Comparison of ENCODE assay signal across 26 mouse cellular contexts in the genomic region with DNA sequence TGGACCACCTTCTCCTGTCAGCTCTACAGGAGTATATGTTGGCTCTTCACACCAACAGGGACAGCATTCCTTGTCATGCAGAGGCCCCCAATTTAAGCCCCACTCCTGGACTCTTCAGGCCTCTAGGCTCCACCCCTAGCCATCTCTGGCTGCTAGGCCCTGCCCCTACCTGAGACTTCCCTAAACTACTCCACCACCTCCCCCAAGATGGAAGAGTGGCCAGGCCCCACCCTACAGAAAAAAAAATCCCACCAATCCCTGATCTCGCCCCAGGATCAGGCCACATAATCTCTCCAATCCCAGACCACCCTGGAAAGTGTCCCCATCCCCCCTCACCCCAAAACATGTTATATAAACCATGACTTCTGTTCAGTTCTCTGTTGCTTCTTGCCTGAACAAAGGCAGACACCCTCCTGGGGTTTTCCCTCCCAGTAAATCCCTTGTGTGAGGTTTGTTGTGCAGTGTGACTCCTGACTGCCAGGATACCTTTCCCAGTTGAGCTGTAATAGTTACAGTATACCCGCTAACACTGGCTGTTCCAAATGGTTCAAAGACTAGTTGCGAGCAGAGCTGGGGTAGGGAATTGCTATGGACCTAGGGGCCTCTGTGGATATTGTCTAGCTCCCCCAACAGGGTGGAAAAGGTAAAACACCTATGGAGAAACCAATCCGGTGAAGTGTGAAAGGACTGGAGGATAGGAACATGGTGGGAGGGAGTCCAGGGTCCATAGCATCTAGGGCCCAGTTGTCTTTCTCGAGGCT. TPM values are rescaled to one million over a fixed set of nuclear protein-coding genes. Genes with fewer than 3 reads are reported as not detected.
DNase-seq lines count a peak whose midpoint lies in the region; ATAC-seq and TF ChIP-seq lines count a peak whose summit lies in the region.
"Had no signal": no experiment of that assay in that cellular context is flagged by ENCODE, and none has a peak within 500 bp of the region (broad histone marks: within the 10 kb centered on the region; RNA-seq: fewer than 3 reads in every experiment).

No protein-coding gene starts in this region.

- H3K27ac ChIP-seq in intestine, postnatal 0 days (ENCODE audit: low read depth, low read length) = no peak overlapping the region
- no peak overlapping the region for H3K27ac ChIP-seq in intestine, embryonic 15.5 days
- H3K27ac ChIP-seq in embryonic facial prominence, embryonic 15.5 days (replicated peaks) = no peak overlapping the region
- H3K27ac ChIP-seq in stomach, postnatal 0 days (replicated peaks) = no peak overlapping the region
- H3K27ac ChIP-seq: forebrain, embryonic 12.5 days; neural tube, embryonic 13.5 days had no signal

- H3K4me2 ChIP-seq in intestine, postnatal 0 days (replicated peaks; ENCODE audit: low read depth) = no peak overlapping the region
- no peak overlapping the region for H3K4me2 ChIP-seq in intestine, embryonic 15.5 days (replicated peaks)
- no peak overlapping the region for H3K4me2 ChIP-seq in embryonic facial prominence, embryonic 15.5 days (replicated peaks)
- no peak overlapping the region for H3K4me2 ChIP-seq in stomach, postnatal 0 days (replicated peaks; ENCODE audit: low read depth)
- H3K4me2 ChIP-seq: forebrain, embryonic 12.5 days; neural tube, embryonic 13.5 days had no signal

- no peak for TF ChIP-seq EP300 in stomach, postnatal 0 days (optimal IDR thresholded peaks at IDR 0.05)

- H3K9me3 ChIP-seq in intestine, postnatal 0 days (ENCODE audit: control insufficient read depth) = no peaks in the 10 kb centered on the region
- no peaks in the 10 kb centered on the region for H3K9me3 ChIP-seq in intestine, embryonic 15.5 days
- no peaks in the 10 kb centered on the region for H3K9me3 ChIP-seq in embryonic facial prominence, embryonic 15.5 days (replicated peaks)
- H3K9me3 ChIP-seq in stomach, postnatal 0 days (ENCODE audit: control insufficient read depth, low read length) = no peaks in the 10 kb centered on the region
- H3K9me3 ChIP-seq: forebrain, embryonic 12.5 days; megakaryocyte, embryonic 14.5 days; neural tube, embryonic 13.5 days had no signal

- H3K27me3 ChIP-seq in intestine, postnatal 0 days (replicated peaks; ENCODE audit: control insufficient read depth, insufficient read depth, low read length) = no peaks in the 10 kb centered on the region
- no peaks in the 10 kb centered on the region for H3K27me3 ChIP-seq in intestine, embryonic 15.5 days (replicated peaks)
- H3K27me3 ChIP-seq in embryonic facial prominence, embryonic 15.5 days = no peaks in the 10 kb centered on the region
- H3K27me3 ChIP-seq in stomach, postnatal 0 days (ENCODE audit: control insufficient read depth, insufficient read depth, low read length) = no peaks in the 10 kb centered on the region
- H3K27me3 ChIP-seq: megakaryocyte, embryonic 14.5 days had no signal

- 95% methylated on average over 5 of the region's 5 CpGs for WGBS in intestine, postnatal 0 days
- 89% methylated on average over 5 of the region's 5 CpGs for WGBS in intestine, embryonic 15.5 days
- 81% methylated on average over 5 of the region's 5 CpGs for WGBS in embryonic facial prominence, embryonic 15.5 days
- 83% methylated on average over 5 of the region's 5 CpGs for WGBS in stomach, postnatal 0 days

- H3K9ac ChIP-seq in intestine, postnatal 0 days (ENCODE audit: low read depth, low read length) = no peak overlapping the region
- no peak overlapping the region for H3K9ac ChIP-seq in intestine, embryonic 15.5 days
- no peak overlapping the region for H3K9ac ChIP-seq in embryonic facial prominence, embryonic 15.5 days
- H3K9ac ChIP-seq in stomach, postnatal 0 days (ENCODE audit: low read length) = no peak overlapping the region
- H3K9ac ChIP-seq: forebrain, embryonic 12.5 days; neural tube, embryonic 13.5 days had no signal

- H3K4me1 ChIP-seq in intestine, postnatal 0 days (replicated peaks; ENCODE audit: control insufficient read depth, insufficient read depth, low read length) = no peaks in the 10 kb centered on the region
- no peaks in the 10 kb centered on the region for H3K4me1 ChIP-seq in intestine, embryonic 15.5 days (replicated peaks)
- H3K4me1 ChIP-seq in embryonic facial prominence, embryonic 15.5 days = no peaks in the 10 kb centered on the region
- no peaks in the 10 kb centered on the region for H3K4me1 ChIP-seq in stomach, postnatal 0 days (replicated peaks; ENCODE audit: control insufficient read depth, insufficient read depth)
- H3K4me1 ChIP-seq: forebrain, embryonic 12.5 days; neural tube, embryonic 13.5 days had no signal

- intact Hi-C loops in gastrocnemius, postnatal 14 days (cut with DNase I; ENCODE audit: low total_unique reads) = no loop called here
- intact Hi-C loops in heart, postnatal 10 days (cut with DNase I) = no loop called here

- H3K36me3 ChIP-seq in intestine, postnatal 0 days (ENCODE audit: control insufficient read depth, insufficient read depth) = no peaks in the 10 kb centered on the region
- no peaks in the 10 kb centered on the region for H3K36me3 ChIP-seq in intestine, embryonic 15.5 days
- H3K36me3 ChIP-seq in embryonic facial prominence, embryonic 15.5 days = no peaks in the 10 kb centered on the region
- H3K36me3 ChIP-seq in stomach, postnatal 0 days (ENCODE audit: control insufficient read depth, insufficient read depth, low read length) = no peaks in the 10 kb centered on the region
- H3K36me3 ChIP-seq: forebrain, embryonic 12.5 days; neural tube, embryonic 13.5 days had no signal

- DNase-seq in retina, postnatal 1 day = peak; percentile 3
- no peak for DNase-seq in retina, embryonic 14.5 days (ENCODE audit: low spot score)
- no peak for DNase-seq in stomach, postnatal 0 days (ENCODE audit: low spot score)
- DNase-seq in gastrocnemius, postnatal 14 days = no peak
- DNase-seq in heart, postnatal 10 days = no peak
- DNase-seq: adrenal gland, postnatal 36 days; cerebellum, adult 9-10 months; heart, adult 18-20 months; heart, postnatal 4 days; kidney, postnatal 25 days; liver; lung, adult 2 months; lung, postnatal 14 days; thymus, adult 2 months; thymus, postnatal 4 days had no signal

- ATAC-seq in intestine, postnatal 0 days = no peak
- ATAC-seq in intestine, embryonic 15.5 days = no peak
- peak; percentile 67; the same call in 1 of the 2 replicates for ATAC-seq in embryonic facial prominence, embryonic 15.5 days (ENCODE audit: insufficient number of reproducible peaks, low FRiP score, low TSS enrichment, low read depth)
- no peak for ATAC-seq in stomach, postnatal 0 days (ENCODE audit: low FRiP score, low TSS enrichment)
- ATAC-seq: hindbrain, embryonic 16.5 days; intestine, embryonic 16.5 days; midbrain, embryonic 16.5 days had no signal

- TF ChIP-seq CTCF in intestine, postnatal 0 days (IDR thresholded peaks at IDR 0.05; ENCODE audit: low read depth) = peak; percentile 37; the same call in 1 of the 2 replicates
- TF ChIP-seq CTCF in stomach, postnatal 0 days (IDR thresholded peaks at IDR 0.05; ENCODE audit: low read depth) = 0 out of 2 replicates have a peak, but pooled peaks have one; percentile 9

- no peak overlapping the region for H3K4me3 ChIP-seq in intestine, postnatal 0 days (ENCODE audit: low read depth, low read length)
- H3K4me3 ChIP-seq in intestine, embryonic 15.5 days (replicated peaks) = no peak overlapping the region
- no peak overlapping the region for H3K4me3 ChIP-seq in embryonic facial prominence, embryonic 15.5 days (replicated peaks)
- H3K4me3 ChIP-seq in stomach, postnatal 0 days (ENCODE audit: low read depth, low read length) = no peak overlapping the region
- H3K4me3 ChIP-seq: erythroblast, embryonic 14.5 days; forebrain, embryonic 12.5 days; megakaryocyte, embryonic 14.5 days; myocyte; neural tube, embryonic 13.5 days had no signal

RNA-seq across cellular contexts. Expression of a gene that starts 5.9 kb away (rescaled TPM):
- polyA plus RNA-seq in intestine, postnatal 0 days (2015; fragmentation: Nextera tagmentation; extraction: Ambion mirVana) = 50.2 and 50.9 TPM in 2 replicates
- polyA plus RNA-seq in intestine, embryonic 15.5 days (2015; fragmentation: Nextera tagmentation; extraction: Ambion mirVana) = 34.2 and 40.5 TPM in 2 replicates
- polyA plus RNA-seq in embryonic facial prominence, embryonic 15.5 days (2015; fragmentation: Nextera tagmentation; extraction: Ambion mirVana) = 76.3 and 77.3 TPM in 2 replicates
- polyA plus RNA-seq in stomach, postnatal 0 days (2015; fragmentation: Nextera tagmentation; extraction: Ambion mirVana) = 62.4 and 67.3 TPM in 2 replicates
- total RNA-seq in gastrocnemius, postnatal 14 days (2021) = 10 to 100 TPM in 1 of 2 experiments, 1 to 10 TPM in 1; 8.9 to 15.3 TPM
- total RNA-seq in heart, postnatal 10 days (2021) = 10 to 100 TPM; 21.9 to 26.4 TPM

RNA-seq across cellular contexts. Expression of a gene that starts 22.5 kb away (rescaled TPM):
- 3.2 and 3.7 TPM in 2 replicates for polyA plus RNA-seq in intestine, postnatal 0 days (2015; fragmentation: Nextera tagmentation; extraction: Ambion mirVana)
- 7.3 and 8.0 TPM in 2 replicates for polyA plus RNA-seq in intestine, embryonic 15.5 days (2015; fragmentation: Nextera tagmentation; extraction: Ambion mirVana)
- polyA plus RNA-seq in embryonic facial prominence, embryonic 15.5 days (2015; fragmentation: Nextera tagmentation; extraction: Ambion mirVana) = 9.8 and 9.9 TPM in 2 replicates
- polyA plus RNA-seq in stomach, postnatal 0 days (2015; fragmentation: Nextera tagmentation; extraction: Ambion mirVana) = 3.3 and 4.2 TPM in 2 replicates
- 1 to 10 TPM; 2.3 to 2.8 TPM for total RNA-seq in gastrocnemius, postnatal 14 days (2021)
- total RNA-seq in heart, postnatal 10 days (2021) = 1 to 10 TPM; 3.5 to 5.5 TPM
- polyA plus RNA-seq: erythroblast, embryonic 14.5 days had no signal
